Mouse (Mus musculus) forelimb bud, embryonic 11.5 days (tissue): ENCODE data around the gene Efnb2.

Experiments used
- DNase-seq: peaks from one replicate; pipeline ENCODE4 v3.0.0-alpha.2; 2012; ENCODE audit warnings: low read depth, low spot score

The Efnb2 gene

GRCm38 (mm10) chr8:8613844-8614243 is 47.2 kb downstream of the Efnb2 start:
- DNase-seq = no peak

GRCm38 (mm10) chr8:8611928-8612327 is 49.1 kb downstream of the Efnb2 start:
- DNase-seq = no peak

GRCm38 (mm10) chr8:8609791-8610190 is 51.3 kb downstream of the Efnb2 start:
- no peak for DNase-seq

GRCm38 (mm10) chr8:8609141-8609540 is 51.9 kb downstream of the Efnb2 start:
- DNase-seq = no peak

GRCm38 (mm10) chr8:8605621-8606020 is 55.4 kb downstream of the Efnb2 start:
- no peak for DNase-seq

- DNase-seq = no peak
Measured at GRCm38 (mm10) chr8:8603875-8604274, 57.2 kb downstream of the Efnb2 start.

GRCm38 (mm10) chr8:8602616-8603461 is 58.2 kb downstream of the Efnb2 start:
- DNase-seq = no peak

GRCm38 (mm10) chr8:8599931-8600330 is 61.1 kb downstream of the Efnb2 start:
- no peak for DNase-seq

- no peak for DNase-seq
Measured at GRCm38 (mm10) chr8:8597434-8597833, 63.6 kb downstream of the Efnb2 start.

- no peak for DNase-seq
Measured at GRCm38 (mm10) chr8:8595831-8596611, 65.0 kb downstream of the Efnb2 start.

- no peak for DNase-seq
Measured at GRCm38 (mm10) chr8:8593812-8594211, 67.2 kb downstream of the Efnb2 start.

GRCm38 (mm10) chr8:8593371-8593770 is 67.7 kb downstream of the Efnb2 start:
- no peak for DNase-seq

GRCm38 (mm10) chr8:8592331-8592730 is 68.7 kb downstream of the Efnb2 start:
- no peak for DNase-seq

- DNase-seq = no peak
Measured at GRCm38 (mm10) chr8:8583981-8584377, 77.1 kb downstream of the Efnb2 start.

GRCm38 (mm10) chr8:8583290-8583980 is 77.6 kb downstream of the Efnb2 start:
- no peak for DNase-seq

GRCm38 (mm10) chr8:8577770-8578303 is 83.2 kb downstream of the Efnb2 start:
- DNase-seq = no peak

- no peak for DNase-seq
Measured at GRCm38 (mm10) chr8:8576833-8577232, 84.2 kb downstream of the Efnb2 start.

GRCm38 (mm10) chr8:8576286-8576685 is 84.8 kb downstream of the Efnb2 start:
- no peak for DNase-seq

GRCm38 (mm10) chr8:8574521-8575499 is 86.2 kb downstream of the Efnb2 start:
- no peak for DNase-seq

GRCm38 (mm10) chr8:8572272-8572671 is 88.8 kb downstream of the Efnb2 start:
- DNase-seq = no peak
